Comparison of ENCODE assay signal across 25 mouse cellular contexts in the genomic region with DNA sequence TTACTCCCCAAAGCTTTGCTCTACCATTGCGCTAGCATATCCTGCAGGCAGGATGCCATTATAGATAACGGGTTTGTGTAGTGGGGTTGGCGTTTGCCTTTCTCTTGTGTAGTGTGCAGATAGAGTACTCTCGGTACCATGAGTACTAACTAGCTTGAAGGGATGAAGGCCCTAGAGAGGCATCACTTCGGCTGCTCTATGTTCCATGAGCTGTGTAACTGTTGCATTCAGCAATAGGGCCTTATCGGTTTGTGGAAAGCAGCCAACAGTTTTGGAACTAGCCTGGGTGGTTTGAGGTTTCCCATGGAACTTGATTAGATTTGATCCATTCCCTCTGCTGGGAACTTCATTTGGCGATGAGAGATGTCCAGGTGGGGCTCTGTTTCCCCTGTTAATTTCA. TPM values are rescaled to one million over a fixed set of nuclear protein-coding genes. Genes with fewer than 3 reads are reported as not detected.
DNase-seq lines count a peak whose midpoint lies in the region; ATAC-seq and TF ChIP-seq lines count a peak whose summit lies in the region.
"Had no signal": no experiment of that assay in that cellular context is flagged by ENCODE, and none has a peak within 500 bp of the region (broad histone marks: within the 10 kb centered on the region; RNA-seq: fewer than 3 reads in every experiment).

No protein-coding gene starts in this region.

- peak; percentile 30 for DNase-seq in embryonic facial prominence, embryonic 14.5 days (ENCODE audit: low spot score)
- no peak for DNase-seq in embryonic facial prominence, embryonic 10.5 days (ENCODE audit: low spot score)
- DNase-seq in heart, adult 9 months (ENCODE audit: low spot score in 2 of 2), result peak; percentile 19 to 26
- no peak for DNase-seq in heart, postnatal 10 days
- no peak for DNase-seq in left cerebral cortex, adult 2 months (ENCODE audit: extremely low spot score in 1 of 2, low spot score in 2 of 2)
- DNase-seq in left cerebral cortex, adult 18-20 months (ENCODE audit: low spot score in 2 of 2), result no peak
- peak; percentile 28 for DNase-seq in adipocyte (ENCODE audit: low spot score)
- no peak for DNase-seq in right cerebral cortex, adult 18-20 months
- DNase-seq: adrenal gland, postnatal 25 days; gastrocnemius, postnatal 10 days had no signal

- H3K4me1 ChIP-seq in embryonic facial prominence, embryonic 14.5 days (ENCODE audit: control insufficient read depth, insufficient read depth, low read length), result no peaks in the 10 kb centered on the region
- H3K4me1 ChIP-seq in embryonic facial prominence, embryonic 10.5 days, result no peaks in the 10 kb centered on the region
- H3K4me1 ChIP-seq: heart, embryonic 10.5 days; hindbrain, embryonic 13.5 days had no signal

- H3K4me2 ChIP-seq in embryonic facial prominence, embryonic 14.5 days (ENCODE audit: low read depth, low read length), result no peak overlapping the region
- H3K4me2 ChIP-seq: embryonic facial prominence, embryonic 13.5 days; hindbrain, embryonic 13.5 days had no signal

- H3K36me3 ChIP-seq in embryonic facial prominence, embryonic 14.5 days (ENCODE audit: control insufficient read depth, insufficient read depth, low read length), result no peaks in the 10 kb centered on the region
- H3K36me3 ChIP-seq in embryonic facial prominence, embryonic 10.5 days (replicated peaks), result no peaks in the 10 kb centered on the region
- H3K36me3 ChIP-seq: embryonic facial prominence, embryonic 13.5 days; heart, embryonic 10.5 days; hindbrain, embryonic 13.5 days had no signal

- ATAC-seq in embryonic facial prominence, embryonic 14.5 days (ENCODE audit: low read depth), result no peak
- ATAC-seq: activated CD4-positive, CD25-positive, alpha-beta regulatory T cell, adult 4 months; forebrain, embryonic 14.5 days; intestine, embryonic 16.5 days; Patski had no signal

- H3K27ac ChIP-seq in embryonic facial prominence, embryonic 14.5 days (replicated peaks; ENCODE audit: low read depth, low read length), result no peak overlapping the region
- no peak overlapping the region for H3K27ac ChIP-seq in embryonic facial prominence, embryonic 10.5 days (replicated peaks)
- H3K27ac ChIP-seq in left cerebral cortex, adult 2 months, result peak overlapping the region; percentile 62
- H3K27ac ChIP-seq: embryonic facial prominence, embryonic 13.5 days; heart, embryonic 10.5 days; hindbrain, embryonic 13.5 days had no signal

- no peak overlapping the region for H3K9ac ChIP-seq in embryonic facial prominence, embryonic 14.5 days (ENCODE audit: low read depth, low read length)
- H3K9ac ChIP-seq: embryonic facial prominence, embryonic 13.5 days; hindbrain, embryonic 13.5 days had no signal

- WGBS in embryonic facial prominence, embryonic 14.5 days, result 84% methylated on average over 7 of the region's 7 CpGs
- 95% methylated on average over 7 of the region's 7 CpGs for WGBS in embryonic facial prominence, embryonic 10.5 days

- H3K4me3 ChIP-seq in embryonic facial prominence, embryonic 14.5 days (ENCODE audit: low read depth, low read length), result no peak overlapping the region
- no peak overlapping the region for H3K4me3 ChIP-seq in embryonic facial prominence, embryonic 10.5 days
- H3K4me3 ChIP-seq in left cerebral cortex, adult 2 months, result no peak overlapping the region
- H3K4me3 ChIP-seq: embryonic facial prominence, embryonic 13.5 days; heart, embryonic 10.5 days; hindbrain, embryonic 13.5 days had no signal

- no peak for TF ChIP-seq CTCF in left cerebral cortex, adult 2 months (IDR thresholded peaks at IDR 0.05)

- intact Hi-C loops in heart, postnatal 10 days (cut with DNase I), result no loop called here
- intact Hi-C loops in left cerebral cortex, adult 2 months (cut with DNase I), result no loop called here

- no peaks in the 10 kb centered on the region for H3K9me3 ChIP-seq in embryonic facial prominence, embryonic 14.5 days (ENCODE audit: control insufficient read depth, low read length)
- H3K9me3 ChIP-seq in embryonic facial prominence, embryonic 10.5 days, result no peaks in the 10 kb centered on the region
- H3K9me3 ChIP-seq: embryonic facial prominence, embryonic 13.5 days; heart, embryonic 10.5 days; hindbrain, embryonic 13.5 days had no signal

- H3K27me3 ChIP-seq in embryonic facial prominence, embryonic 14.5 days (replicated peaks; ENCODE audit: control insufficient read depth, insufficient read depth, low read length), result no peaks in the 10 kb centered on the region
- H3K27me3 ChIP-seq in embryonic facial prominence, embryonic 10.5 days (replicated peaks; ENCODE audit: low read depth, poor library complexity, severe bottlenecking), result no peaks in the 10 kb centered on the region
- H3K27me3 ChIP-seq: embryonic facial prominence, embryonic 13.5 days; hindbrain, embryonic 13.5 days had no signal

RNA-seq across cellular contexts. Expression of gene Dspp, which starts 12.8 kb away (rescaled TPM):
- not detected in 2 replicates for polyA plus RNA-seq in embryonic facial prominence, embryonic 14.5 days (2014; fragmentation: Nextera tagmentation; extraction: Ambion mirVana)
- polyA plus RNA-seq in embryonic facial prominence, embryonic 10.5 days (2016; fragmentation: Nextera tagmentation; extraction: Ambion mirVana), result not detected in 2 replicates
- total RNA-seq in heart, postnatal 10 days (2021), result not detected
- total RNA-seq in left cerebral cortex, adult 2 months (2021), result under 1 TPM; 0.07 to 0.09 TPM
- under 1 TPM in 1 of 2 experiments, not detected in 1; 0.16 TPM for total RNA-seq in left cerebral cortex, adult 18-20 months (2021)
- total RNA-seq: adrenal gland, adult 2 months; adrenal gland, postnatal 25 days; common myeloid progenitor, adult 5-6 weeks; gastrocnemius, postnatal 10 days; heart, postnatal 14 days; MEL had no signal
- polyA plus RNA-seq: activated CD4-positive, CD25-positive, alpha-beta regulatory T cell, adult 4 months; adrenal gland, adult 2 months; C2C12; forebrain, embryonic 14.5 days; gonadal fat pad, adult 2 months; heart, embryonic 10.5 days; heart, embryonic 14.5 days; hindbrain, embryonic 13.5 days; intestine, embryonic 16.5 days; kidney, adult 2 months; Patski had no signal

RNA-seq across cellular contexts. Expression of gene Sparcl1, which starts 44.2 kb away (rescaled TPM):
- 108 and 117 TPM in 2 replicates for polyA plus RNA-seq in embryonic facial prominence, embryonic 14.5 days (2014; fragmentation: Nextera tagmentation; extraction: Ambion mirVana)
- 26.5 and 28.3 TPM in 2 replicates for polyA plus RNA-seq in embryonic facial prominence, embryonic 10.5 days (2016; fragmentation: Nextera tagmentation; extraction: Ambion mirVana)
- total RNA-seq in heart, postnatal 10 days (2021), result 100 to 1,000 TPM; 372 to 394 TPM
- total RNA-seq in left cerebral cortex, adult 2 months (2021), result 1,000 to 10,000 TPM; 1,525 to 1,546 TPM
- 1,000 to 10,000 TPM; 1,509 to 1,567 TPM for total RNA-seq in left cerebral cortex, adult 18-20 months (2021)
- total RNA-seq: common myeloid progenitor, adult 5-6 weeks; MEL had no signal
- polyA plus RNA-seq: activated CD4-positive, CD25-positive, alpha-beta regulatory T cell, adult 4 months; C2C12; Patski had no signal

RNA-seq across cellular contexts. Expression of gene Dmp1, which starts 44.7 kb away (rescaled TPM):
- 19.3 and 21.1 TPM in 2 replicates for polyA plus RNA-seq in embryonic facial prominence, embryonic 14.5 days (2014; fragmentation: Nextera tagmentation; extraction: Ambion mirVana)
- polyA plus RNA-seq in embryonic facial prominence, embryonic 10.5 days (2016; fragmentation: Nextera tagmentation; extraction: Ambion mirVana), result 0.06 and 0.09 TPM in 2 replicates
- total RNA-seq in heart, postnatal 10 days (2021), result not detected
- 1 to 10 TPM; 6.0 to 6.8 TPM for total RNA-seq in left cerebral cortex, adult 2 months (2021)
- 1 to 10 TPM; 6.7 to 7.2 TPM for total RNA-seq in left cerebral cortex, adult 18-20 months (2021)
- total RNA-seq: adrenal gland, postnatal 25 days; common myeloid progenitor, adult 5-6 weeks; heart, postnatal 14 days; MEL had no signal
- polyA plus RNA-seq: activated CD4-positive, CD25-positive, alpha-beta regulatory T cell, adult 4 months; adrenal gland, adult 2 months; gonadal fat pad, adult 2 months; heart, embryonic 14.5 days; kidney, adult 2 months; Patski had no signal

Comparison
In these comparisons a context has a peak if more than half of its experiments do, and no peak if none do; other contexts are left out.
1. DNase-seq: peak in embryonic facial prominence, embryonic 14.5 days (single experiment), heart, adult 9 months (2 of 2) and adipocyte (single experiment); none in embryonic facial prominence, embryonic 10.5 days (single experiment), heart, postnatal 10 days (0 of 2), left cerebral cortex, adult 2 months (0 of 2), left cerebral cortex, adult 18-20 months (0 of 2) and right cerebral cortex, adult 18-20 months (single experiment).
2. RNA of gene Dmp1, which starts 44.7 kb away (total RNA-seq): 6.7 to 7.2 TPM in left cerebral cortex, adult 18-20 months and 6.0 to 6.8 TPM in left cerebral cortex, adult 2 months; not detected in heart, postnatal 10 days; every median in the first group is over 4 times any median in the second.